Mouse (Mus musculus): ENCODE measurements around the gene Tent4b.
"Not testable (repeated sequence)": the region's sequence is repeated elsewhere in the genome, so short reads cannot be mapped to it uniquely, and the experiment has no call there.

The Tent4b gene

GRCm38 (mm10) chr8:88198945-88199571, at the start of gene Tent4b:
TSS of gene Tent4b (plus strand) at chr8:88199213.
- no peak for DNase-seq (ENCODE audit: extremely low read depth, low read depth, low spot score)

- no peak for DNase-seq (ENCODE audit: extremely low read depth, low read depth, low spot score)
Observed at GRCm38 (mm10) chr8:88150910-88151371, 48.1 kb upstream of the Tent4b start.

DNA sequence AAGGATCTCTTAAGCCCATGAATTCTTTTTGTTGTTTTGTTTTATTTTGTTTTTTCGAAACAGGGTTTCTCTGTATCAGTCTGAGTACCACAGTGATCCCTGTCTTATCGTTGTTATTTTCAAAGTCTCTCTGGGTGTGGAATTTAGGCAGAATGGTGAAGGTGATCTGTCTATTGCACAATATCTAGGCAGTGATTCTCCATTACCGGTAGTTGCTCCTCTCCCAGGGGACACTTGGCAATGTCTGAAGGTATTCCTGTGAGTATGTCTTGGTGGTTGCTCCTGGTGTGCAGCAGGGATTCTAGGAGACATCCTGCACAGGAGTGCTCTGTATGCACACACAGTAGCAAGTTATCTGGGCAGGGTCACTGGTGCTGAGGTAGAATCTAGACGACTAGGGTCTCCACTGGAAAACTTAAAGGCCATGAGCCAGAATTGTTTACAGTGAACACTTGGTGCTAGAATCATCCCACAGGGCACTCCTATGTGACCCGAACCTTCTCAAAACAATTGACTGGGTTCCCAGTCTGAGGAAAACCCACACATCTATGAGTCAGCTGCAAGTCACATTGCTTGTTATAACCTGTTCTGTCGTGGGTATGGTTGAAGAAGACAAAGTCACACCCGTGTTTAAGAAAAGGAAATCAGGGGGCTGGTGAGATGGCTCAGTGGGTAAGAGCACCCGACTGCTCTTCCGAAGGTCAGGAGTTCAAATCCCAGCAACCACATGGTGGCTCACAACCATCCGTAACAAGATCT, 38.6 kb upstream of the Tent4b start:
- peak; percentile 18 for DNase-seq (ENCODE audit: extremely low read depth, low read depth, low spot score)

- no peak for DNase-seq (ENCODE audit: extremely low read depth, low read depth, low spot score)
Observed at GRCm38 (mm10) chr8:88161439-88161838, 37.6 kb upstream of the Tent4b start.

- DNase-seq (ENCODE audit: extremely low read depth, low read depth, low spot score): no peak
Observed at GRCm38 (mm10) chr8:88175264-88175663, 23.7 kb upstream of the Tent4b start.

DNA sequence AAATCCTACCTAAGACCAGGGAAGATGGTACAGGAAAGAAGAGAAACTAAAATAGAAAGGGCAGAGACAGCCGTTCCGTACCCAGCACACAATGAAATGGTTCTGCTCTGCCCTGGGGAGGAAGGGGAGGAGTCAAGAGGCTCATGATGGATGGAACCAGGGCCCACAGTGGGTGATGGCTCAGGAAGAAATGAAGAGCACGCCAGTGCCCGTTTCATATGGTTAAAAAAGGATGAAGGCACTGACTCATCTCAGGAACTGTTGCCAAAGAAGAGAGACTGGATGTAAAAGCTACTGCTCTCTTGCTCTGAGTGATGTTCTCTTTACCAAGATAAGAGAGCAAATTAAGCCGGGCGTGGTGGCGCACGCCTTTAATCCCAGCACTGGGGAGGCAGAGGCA, 21.7 kb upstream of the Tent4b start:
- DNase-seq (ENCODE audit: extremely low read depth, low read depth, low spot score): no peak

GRCm38 (mm10) chr8:88183121-88183520, 15.9 kb upstream of the Tent4b start:
- no peak for DNase-seq (ENCODE audit: extremely low read depth, low read depth, low spot score)

DNA sequence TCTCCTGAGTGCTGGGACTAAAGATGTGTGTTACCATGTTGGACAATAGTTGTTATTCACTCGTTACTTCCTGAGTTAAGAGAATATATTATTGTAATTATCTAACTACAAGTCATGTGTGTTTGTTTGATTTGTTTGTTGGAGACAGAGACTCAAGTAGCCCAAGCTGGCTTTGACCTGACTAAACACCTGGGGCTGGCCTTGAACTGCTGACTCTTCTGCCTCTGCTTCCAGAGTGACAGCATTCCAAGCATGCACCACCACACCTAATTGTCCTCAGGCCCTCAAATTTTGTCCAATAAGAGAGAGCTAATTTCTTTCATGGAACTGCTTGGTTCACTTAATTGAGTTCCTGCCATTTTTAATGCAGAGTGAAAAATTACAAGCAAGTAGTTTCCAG, 14.1 kb upstream of the Tent4b start:
- no peak for DNase-seq (ENCODE audit: extremely low read depth, low read depth, low spot score)

DNA sequence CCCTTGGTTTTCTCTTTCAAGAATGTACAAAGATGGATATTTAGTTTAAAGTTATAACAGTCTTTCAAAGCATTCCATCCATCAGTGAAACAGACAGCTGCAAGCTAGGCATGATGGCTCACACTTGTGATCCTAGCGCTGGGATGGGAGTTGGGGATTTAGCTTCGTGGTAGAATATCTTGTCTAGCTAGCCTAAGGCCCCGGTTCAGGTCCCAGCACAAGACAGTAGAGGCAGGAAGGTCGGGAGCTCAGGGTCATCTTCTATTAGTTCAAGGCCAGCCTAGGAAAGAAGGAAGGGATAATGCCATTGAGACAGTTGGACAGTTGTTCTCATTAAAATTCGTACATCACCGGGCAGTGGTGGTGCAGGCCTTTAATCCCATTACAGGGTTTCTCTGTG, 13.3 kb upstream of the Tent4b start:
- no peak for DNase-seq (ENCODE audit: extremely low read depth, low read depth, low spot score)

- no peak for DNase-seq (ENCODE audit: extremely low read depth, low read depth, low spot score)
Observed at GRCm38 (mm10) chr8:88197328-88197727, 1.7 kb upstream of the Tent4b start.

DNA sequence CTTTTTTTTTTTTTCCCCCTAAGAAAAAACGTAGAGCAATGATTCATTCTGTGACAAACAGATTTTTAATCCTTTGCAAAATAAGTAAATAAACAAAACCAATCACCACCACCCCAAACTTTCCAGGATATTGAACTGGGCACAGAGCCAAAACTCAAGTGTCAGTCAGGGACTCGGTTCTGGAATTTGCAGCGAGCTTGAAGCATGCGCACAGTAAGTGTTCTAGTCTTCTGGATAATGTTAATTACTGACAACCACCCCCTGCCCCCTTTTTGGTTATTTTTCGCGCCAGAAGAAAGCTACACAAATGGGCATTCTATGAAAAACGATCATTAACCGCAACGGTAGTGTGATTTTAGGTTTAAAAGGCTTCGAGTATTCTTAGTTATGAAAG, 465 bp upstream of the Tent4b start:
- DNase-seq (ENCODE audit: extremely low read depth, low read depth, low spot score): no peak

DNA sequence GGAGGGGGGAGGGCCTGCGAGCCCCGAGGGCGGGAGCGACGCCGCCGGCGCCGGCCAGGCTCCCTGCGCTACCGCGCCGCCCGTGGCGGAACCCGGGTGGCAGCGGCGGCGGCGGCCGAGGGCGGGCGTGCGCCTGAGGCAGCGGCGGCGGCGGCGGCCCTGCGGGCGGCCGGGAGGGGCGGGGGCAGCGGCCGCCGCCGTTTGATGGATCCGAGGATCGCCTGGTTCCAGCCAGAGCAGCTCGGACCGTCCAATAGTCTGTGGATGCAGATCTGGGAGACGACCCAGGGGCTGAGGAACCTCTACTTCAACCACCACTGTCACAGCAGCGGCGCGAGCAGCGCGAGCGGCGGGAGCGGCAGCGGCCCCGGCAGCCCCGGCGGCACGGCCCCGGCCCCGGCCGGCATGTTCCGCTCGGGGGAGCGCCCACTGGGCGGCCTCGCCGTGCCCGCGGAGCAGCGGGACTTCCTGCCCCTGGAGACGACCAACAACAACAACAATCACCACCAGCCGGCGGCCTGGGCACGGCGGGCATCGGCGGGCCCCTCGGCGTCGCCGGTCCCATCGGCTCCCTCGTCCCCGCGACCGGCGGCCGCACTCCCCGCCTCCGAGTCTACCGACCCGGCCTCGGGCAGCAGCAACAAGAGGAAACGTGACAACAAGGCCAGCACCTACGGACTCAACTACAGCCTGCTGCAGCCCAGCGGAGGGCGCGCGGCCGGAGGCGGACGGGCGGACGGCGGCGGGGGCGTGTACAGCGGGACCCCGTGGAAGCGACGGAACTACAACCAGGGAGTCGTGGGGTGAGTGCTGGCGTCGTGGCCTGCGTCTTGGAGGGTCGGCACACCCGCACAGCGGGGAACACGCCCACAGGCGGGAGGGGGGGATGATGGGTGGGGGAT, 938 bp downstream of the Tent4b start:
- no peak for DNase-seq (ENCODE audit: extremely low read depth, low read depth, low spot score)

GRCm38 (mm10) chr8:88200724-88201495, 1.9 kb downstream of the Tent4b start:
- peak; percentile 40 for DNase-seq (ENCODE audit: extremely low read depth, low read depth, low spot score)

- no peak for DNase-seq (ENCODE audit: extremely low read depth, low read depth, low spot score)
Observed at GRCm38 (mm10) chr8:88201641-88202040, 2.6 kb downstream of the Tent4b start.

DNA sequence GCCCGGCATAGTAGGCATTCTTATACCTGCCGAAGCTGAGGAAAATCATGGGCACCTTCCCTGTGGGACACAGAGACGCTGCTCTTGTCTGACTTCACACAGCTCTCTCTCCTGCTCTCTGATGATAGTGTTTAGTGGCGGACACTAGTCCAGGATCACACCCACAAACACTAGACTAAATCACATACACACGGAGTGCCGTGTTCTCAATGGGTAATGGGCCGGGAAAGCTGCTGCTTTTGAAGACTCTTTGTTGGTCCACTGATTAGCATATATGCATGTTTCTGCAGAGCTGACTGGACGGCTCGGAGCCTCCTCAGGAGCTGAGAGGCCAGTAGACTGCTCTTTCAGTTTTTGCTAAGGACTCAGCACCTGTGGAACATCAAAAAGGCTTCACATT, 7.0 kb downstream of the Tent4b start:
- DNase-seq (ENCODE audit: extremely low read depth, low read depth, low spot score): no peak

- no peak for DNase-seq (ENCODE audit: extremely low read depth, low read depth, low spot score)
Observed at GRCm38 (mm10) chr8:88207121-88207821, 8.3 kb downstream of the Tent4b start.

DNA sequence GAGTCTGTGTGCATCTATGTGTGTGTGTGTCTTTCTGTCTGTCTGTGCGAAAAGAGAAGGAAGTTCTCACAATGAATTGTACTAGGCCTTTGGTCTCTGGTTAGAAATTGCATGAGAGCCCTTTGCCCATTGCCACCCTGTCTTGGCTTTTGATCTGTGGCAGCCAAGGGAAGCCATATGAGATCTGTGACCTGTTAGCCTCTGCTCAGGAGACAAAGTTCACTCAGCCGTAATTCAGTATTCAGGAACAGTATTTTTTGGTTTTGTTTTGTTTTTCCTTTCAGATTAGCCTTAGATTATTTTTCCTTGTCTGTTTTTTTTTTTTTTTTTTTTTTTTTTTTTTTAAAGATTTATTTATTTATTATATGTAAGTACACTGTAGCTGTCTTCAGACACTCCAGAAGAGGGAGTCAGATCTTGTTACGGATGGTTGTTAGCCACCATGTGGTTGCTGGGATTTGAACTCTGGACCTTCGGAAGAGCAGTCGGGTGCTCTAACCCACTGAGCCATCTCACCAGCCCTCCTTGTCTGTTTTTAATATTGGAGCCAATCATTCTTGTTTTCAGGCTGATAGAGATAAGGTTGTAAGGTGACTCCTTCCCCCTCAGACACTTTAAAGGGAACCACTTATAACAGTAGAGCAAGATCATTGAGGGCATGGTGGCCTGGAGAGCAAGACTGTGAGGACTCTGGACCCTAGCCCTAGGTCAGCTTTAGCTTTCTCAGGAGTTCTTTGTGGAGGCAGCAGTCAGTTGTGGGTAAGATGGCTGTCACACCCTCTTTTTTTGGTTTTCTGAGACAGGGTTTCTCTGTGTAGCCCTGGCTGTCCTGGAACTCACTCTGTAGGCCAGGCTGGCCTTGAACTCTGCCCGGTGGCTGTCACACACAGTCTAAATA, 11.2 kb downstream of the Tent4b start:
- not testable (repeated sequence) for DNase-seq (ENCODE audit: extremely low read depth, low read depth, low spot score)

DNA sequence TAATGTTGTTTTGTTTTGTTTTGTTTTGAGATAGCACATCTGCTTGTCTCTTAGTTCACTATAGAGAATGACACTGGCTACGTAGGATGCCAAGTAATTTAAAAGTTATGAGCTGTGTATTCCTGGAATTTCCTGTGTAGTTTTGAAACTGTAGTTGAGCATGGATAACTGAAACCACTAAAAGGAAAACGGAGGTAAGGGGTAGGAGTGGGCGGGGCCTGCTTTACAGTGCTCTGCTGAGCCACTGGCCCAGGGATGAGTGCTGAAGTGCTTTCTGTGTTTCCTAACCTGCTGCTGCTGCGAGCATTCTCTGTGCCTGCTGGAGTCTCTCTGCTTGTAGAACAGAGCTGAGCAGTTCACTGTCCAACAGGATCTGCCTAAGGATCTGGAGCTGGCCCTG, 22.3 kb downstream of the Tent4b start:
- no peak for DNase-seq (ENCODE audit: extremely low read depth, low read depth, low spot score)

DNA sequence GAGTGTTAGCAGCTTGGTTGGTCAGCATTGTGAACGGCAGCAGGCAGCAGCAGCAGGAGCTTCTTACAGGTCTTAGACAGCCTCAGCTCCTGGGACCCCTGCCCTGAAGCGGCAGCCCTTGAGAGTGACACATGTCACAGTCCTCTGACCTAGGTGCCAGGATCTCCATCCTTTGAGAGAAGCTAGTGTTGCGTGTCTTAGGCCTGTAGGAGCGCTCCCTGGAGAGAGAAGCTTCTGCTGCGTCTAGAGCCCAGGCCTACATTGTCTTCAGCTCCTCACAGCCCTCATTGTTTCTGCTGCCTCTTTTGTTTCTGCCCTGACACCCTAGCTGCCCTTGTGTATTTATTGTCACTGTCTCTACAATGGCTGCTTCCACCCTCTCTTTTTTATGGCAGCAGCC, 26.3 kb downstream of the Tent4b start:
- no peak for DNase-seq (ENCODE audit: extremely low read depth, low read depth, low spot score)

Data from fat pad, adult 2 months (tissue).